Mouse (Mus musculus): ENCODE data around the gene Yars.
A peak's percentile ranks its signal among the peaks of the same experiment; 100 is the strongest.
"Not testable (repeated sequence)": the region's sequence is repeated elsewhere in the genome, so short reads cannot be mapped to it uniquely, and the experiment has no call there.

Yars gene

DNA sequence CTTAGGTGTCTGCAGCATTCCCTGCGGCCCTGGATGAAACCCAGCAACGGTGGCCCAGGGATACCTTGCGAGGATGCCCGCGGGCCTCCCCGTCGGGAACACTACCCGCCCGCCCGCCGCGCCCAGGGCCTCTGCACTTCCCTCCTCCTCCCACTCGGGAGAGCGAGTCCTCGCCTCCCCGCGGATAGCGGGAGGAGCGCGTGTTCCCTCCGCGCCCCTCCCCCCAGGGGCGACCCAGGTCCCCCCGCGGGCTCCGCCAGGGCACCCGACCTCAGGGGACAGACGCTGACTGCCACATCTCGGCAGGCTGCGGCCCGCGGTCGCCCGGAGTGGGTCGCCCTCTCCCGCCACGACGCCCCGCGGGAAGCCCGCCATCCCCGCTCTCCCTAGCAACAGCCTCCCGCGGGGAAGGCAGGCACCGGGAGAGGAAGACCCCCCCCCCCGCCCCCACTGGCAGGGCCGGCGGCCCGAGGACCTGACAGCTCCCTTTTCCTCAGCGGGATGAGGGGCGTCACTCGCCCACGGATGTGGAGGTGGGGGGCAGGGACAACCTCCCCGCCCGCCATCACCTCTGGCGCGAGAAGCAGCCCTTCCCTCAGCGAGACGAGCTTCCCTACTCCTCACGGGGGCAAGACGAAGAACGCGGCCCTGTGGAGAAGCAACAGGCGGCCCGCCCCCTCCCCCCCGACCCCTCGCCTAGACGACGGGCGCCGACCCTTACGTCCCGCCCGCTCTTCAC lies 588 bp upstream of the Yars start:
- peak; percentile 31 for DNase-seq (ENCODE audit: low spot score)

DNA sequence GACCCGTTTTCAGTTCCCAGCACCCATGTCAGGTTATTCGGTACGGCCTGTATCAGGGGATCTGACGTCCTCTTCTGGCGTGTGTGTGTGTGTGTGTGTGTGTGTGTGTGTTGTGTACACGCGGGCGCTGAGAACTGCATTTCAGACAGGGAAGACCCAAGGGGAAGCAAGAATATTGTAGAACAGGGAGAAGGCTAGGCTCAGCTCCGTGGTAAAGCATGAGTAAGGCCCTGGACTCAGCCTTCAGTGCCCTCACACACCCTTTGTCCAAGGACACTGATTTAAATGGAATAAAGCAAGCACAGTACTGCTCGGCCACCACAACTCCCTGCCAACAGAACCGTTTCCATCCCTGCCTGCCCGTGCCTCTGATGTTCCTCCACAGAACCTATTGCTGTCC lies 978 bp downstream of the Yars start:
- DNase-seq (ENCODE audit: low spot score) = no peak

DNA sequence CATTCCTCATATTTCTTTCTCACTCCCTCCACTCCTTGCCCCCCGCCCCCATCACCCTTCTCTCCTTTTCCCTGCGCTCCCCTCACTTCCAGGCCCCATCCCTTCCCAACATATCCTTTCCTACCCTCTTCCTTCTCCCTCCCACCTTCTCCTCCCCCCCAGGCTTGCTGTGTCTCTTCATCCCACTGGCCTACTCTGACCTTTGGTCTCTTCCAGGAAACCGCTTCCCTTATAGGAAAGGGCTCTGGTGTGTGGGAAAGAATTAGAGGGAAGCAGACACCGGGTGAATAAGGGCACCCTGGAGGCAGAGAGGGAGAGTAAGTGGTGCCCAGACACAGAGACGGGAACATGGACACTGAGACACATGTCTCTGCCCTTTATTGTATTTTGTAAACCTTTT lies 2.1 kb downstream of the Yars start:
- DNase-seq (ENCODE audit: low spot score) = no peak

DNA sequence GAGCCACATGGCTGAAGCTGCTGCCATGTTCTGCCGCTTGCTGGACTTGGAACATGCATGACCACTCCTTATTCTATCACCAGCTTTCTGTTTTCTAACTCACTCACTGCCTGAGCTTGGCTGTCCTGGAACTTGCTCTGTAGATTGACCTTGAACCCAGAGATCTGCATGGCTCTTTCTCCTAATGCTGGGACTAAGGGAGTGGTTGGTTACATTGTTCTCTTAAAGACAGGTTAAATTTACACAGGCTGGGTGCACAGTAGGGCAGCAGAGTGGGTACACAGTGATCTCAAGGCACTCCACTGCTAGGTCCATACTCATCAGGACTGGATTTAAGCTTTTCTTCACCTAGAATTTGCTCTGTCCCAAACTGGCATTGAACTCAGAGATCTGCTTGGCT lies 4.7 kb downstream of the Yars start:
- no peak for DNase-seq (ENCODE audit: low spot score)

DNA sequence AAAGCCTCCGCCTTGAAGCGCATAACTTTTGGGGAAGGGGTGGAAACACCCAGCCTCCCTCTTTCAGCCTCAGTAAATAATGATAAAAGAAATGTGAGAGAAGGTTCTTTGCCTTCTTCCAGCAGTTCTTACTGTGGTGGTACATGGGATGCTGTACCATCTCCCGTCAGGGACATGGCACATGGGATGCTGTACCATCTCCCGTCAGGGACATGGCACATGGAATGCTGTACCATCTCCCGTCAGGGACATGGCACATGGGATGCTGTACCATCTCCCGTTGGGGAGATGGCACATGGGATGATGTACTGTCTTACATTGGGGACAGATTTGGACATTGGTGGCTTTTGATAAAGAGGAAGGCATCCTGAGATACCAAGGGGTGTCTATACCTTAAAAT lies 8.0 kb downstream of the Yars start:
- DNase-seq (ENCODE audit: low spot score) = no peak

DNA sequence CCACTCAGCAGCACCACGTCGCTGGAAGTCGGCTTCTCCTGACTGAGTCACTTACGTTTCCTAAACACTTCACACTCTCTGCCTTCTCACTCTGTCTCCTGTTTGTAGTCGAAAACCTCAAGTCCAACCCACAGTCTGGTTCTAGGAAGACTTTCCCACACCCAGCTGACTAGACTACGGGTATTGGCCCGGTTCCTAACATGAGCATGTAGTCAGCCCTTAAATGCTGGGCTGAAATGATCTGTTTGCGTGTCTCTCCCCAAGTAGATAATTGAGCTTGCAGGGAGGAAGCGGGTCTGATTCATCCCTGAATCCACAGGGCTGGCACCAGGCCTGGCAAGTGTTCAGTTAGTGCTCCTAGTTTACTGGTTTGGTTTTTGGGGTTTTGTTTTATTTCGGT lies 15.1 kb downstream of the Yars start:
- no peak for DNase-seq (ENCODE audit: low spot score)

DNA sequence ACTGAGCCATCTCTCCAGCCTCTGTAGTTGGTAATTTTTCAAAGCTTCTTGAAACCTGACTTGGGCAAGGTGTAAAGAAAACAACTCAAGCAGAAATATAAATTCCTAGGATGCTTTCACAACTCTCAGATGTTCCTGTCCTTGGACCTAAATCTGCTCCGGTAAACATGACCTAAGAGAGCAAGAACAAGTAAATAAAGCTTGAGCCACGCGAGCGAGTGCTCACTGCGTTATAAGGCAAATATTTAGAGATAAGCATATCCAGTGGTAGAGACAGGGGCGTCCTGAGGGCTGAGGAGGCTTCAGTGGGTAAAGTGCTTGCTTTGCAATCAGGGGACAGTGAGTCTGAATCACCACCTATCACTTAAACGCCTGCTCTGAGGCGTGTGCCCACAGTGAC lies 17.2 kb downstream of the Yars start:
- no peak for DNase-seq (ENCODE audit: low spot score)

DNA sequence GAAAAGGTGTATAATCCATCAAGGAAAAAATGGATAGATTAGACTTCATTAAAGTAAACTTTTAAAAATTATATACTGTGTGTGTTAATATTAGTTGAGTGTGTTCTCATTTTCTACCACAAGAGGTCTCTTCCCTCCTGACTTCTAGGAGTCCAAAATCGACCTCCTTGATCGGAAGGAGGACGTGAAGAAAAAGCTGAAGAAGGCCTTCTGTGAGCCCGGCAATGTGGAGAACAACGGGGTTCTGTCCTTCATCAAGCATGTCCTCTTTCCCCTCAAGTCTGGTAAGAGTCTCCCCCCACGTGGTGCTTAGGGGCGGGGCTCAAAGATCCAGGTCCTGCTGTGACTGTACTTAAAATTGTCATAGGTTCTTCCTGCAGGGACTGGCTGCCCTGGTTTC lies 19.9 kb downstream of the Yars start:
- DNase-seq (ENCODE audit: low spot score) = no peak

DNA sequence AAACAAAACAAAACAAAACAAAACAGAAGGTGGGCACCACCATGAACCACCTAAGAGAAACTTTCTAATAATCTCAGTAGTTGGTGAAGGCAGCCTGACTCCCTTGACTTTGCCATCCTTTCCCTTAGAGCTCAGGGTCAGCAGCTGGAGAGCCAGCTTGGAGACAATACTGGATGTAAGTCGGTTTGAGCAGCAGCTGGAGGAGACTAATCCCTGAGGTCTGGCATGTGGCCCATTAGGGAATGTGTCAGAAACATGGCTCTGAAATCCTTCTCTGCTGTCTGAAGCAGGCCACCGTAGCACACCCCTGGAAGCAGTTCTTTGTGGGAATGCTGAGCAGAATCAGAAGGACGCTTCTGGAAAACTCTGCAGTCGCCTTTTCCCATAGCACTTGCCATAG lies 21.9 kb downstream of the Yars start:
- DNase-seq (ENCODE audit: low spot score) = no peak

DNA sequence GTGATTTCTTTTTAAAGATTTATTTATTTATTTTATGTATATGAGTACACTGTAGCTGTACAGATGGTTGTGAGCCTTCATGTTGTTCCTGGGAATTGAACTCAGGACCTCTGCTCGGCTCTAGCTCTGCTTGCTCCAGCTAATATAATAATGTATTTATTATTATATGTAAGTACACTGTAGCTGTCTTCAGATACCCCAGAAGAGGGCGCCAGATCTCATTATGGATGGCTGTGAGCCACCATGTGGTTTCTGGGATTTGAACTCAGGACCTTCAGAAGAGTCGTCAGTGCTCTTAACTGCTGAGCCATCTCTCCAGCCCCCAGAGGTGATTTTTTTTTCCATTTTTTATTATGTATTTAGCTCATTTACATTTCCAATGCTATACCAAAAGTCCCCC lies 22.9 kb downstream of the Yars start:
- DNase-seq (ENCODE audit: low spot score) = not testable (repeated sequence)

DNA sequence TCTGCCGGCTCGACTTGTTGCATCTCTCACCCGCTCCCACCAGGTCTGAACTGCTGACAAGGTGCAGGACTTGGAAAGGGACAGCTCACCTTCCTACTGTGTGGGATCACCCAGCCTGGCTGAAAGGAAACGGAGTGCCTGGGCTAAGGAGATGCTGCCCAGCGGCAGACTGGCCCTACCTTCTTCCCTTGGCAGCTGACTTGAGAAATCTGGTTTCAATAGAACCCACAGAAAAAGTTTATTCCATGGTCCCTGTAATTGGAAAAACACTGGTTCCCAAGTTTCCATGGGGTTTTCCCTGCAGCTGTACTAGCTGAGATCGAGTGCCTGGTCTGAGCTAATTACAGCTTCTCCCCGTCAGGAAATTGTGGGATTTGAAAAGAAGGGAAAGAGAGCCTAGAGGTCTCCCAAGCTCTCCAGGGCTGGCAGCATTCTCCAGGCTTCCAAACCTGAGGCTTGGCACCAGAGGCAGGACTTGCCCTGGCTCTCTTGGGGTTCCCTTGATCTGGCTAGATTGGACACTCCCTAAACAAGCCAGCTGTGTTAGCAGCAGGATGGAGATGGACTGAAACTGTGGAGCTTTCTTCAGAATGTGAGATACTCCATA lies 29.1 kb downstream of the Yars start:
- DNase-seq (ENCODE audit: low spot score) = no peak

DNA sequence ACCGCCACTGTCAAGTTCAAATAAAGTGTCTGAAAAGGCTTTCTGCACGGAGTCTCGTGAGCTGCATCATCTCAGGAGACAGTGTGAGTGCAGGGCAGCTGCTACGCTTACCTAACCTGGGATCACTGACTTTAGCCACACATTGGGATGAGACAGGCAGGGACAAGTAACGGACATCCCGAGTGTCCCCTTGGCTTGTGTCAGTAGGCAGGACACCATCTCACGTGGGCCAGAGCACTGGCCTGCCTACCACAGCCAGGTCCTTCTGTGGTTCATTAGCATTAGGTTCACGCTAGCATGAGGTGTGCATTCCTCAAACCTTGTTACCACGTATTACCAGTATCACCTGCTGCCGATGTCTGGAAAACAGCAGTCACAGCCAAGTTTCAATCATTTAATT lies 29.6 kb downstream of the Yars start:
- no peak for DNase-seq (ENCODE audit: low spot score)

DNA sequence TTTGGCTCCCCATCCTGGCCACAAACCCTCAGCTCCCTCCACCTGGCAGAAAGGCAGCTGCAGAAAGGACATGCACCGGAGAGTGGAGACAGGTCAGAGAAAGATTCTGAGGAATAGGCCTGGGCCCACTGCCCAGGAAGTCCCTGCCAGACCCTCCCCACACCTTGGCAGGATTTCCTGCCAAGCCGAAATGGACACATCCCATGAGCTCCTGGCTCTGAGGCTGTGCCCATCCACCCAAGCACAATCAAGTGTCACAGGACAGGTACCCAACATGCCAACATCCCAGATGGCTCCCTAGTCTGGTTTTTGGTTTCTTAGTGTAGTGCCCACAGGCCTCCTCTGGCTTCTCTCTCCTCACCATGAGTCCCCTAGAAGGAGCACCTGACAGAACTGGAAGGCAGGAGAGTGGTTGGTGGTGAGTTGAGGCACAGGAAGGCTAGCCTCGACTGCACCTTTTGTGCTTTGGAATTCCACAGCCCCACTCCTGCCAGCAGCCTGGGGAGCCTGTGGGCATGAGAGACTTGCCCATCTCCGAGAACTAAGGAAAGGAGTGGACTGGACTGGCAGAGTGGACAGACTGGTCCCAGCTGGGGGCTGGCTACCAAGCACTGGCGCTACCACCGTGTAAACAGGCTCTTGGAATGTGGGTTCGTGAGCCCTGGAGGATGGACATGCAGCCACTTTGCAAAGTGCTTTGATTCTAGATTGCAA lies 31.0 kb downstream of the Yars start:
- no peak for DNase-seq (ENCODE audit: low spot score)

DNA sequence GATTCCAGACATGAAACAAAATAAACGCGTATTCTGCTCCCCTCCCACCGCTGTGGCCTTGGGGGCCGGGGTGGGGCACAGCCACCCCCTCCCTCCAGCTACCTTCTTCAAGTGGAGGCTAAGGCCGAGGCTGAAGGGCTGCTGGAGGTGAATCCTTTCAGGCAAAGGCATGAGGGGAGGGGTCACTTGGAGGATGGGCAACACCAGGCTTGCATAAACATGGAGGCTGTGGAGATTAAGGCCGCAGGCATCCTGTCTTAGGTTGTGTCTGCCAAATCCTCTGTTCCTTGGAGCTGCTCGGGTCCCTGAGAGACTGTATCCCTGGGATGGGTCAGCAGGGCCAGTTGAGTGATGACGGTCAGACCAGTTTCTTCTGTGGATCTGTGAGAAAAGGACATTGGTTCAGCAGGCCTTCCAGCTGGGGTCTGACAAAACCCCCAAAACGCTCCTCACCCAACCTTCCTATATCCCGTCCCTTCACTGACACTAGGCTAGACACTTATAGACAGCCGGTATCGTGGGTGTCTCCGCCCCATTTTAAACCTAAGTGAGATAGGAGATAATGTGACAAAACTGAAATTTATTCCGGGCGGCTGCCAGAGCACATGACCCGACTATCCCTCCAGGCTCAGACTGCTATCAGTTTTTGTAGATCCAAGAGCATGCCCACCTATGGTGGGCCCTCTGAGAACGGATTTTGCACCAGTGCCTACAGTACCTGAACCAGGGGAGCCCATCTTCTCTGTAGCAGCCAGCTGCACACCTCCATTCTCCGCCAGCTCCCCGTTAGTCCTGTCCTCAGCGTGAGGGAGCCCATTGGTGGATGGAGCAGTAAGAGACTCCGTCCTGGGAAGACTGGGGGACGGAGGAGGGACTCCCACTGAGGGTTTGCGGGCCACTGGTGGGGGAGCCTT lies 31.8 kb downstream of the Yars start:
- no peak for DNase-seq (ENCODE audit: low spot score)

DNA sequence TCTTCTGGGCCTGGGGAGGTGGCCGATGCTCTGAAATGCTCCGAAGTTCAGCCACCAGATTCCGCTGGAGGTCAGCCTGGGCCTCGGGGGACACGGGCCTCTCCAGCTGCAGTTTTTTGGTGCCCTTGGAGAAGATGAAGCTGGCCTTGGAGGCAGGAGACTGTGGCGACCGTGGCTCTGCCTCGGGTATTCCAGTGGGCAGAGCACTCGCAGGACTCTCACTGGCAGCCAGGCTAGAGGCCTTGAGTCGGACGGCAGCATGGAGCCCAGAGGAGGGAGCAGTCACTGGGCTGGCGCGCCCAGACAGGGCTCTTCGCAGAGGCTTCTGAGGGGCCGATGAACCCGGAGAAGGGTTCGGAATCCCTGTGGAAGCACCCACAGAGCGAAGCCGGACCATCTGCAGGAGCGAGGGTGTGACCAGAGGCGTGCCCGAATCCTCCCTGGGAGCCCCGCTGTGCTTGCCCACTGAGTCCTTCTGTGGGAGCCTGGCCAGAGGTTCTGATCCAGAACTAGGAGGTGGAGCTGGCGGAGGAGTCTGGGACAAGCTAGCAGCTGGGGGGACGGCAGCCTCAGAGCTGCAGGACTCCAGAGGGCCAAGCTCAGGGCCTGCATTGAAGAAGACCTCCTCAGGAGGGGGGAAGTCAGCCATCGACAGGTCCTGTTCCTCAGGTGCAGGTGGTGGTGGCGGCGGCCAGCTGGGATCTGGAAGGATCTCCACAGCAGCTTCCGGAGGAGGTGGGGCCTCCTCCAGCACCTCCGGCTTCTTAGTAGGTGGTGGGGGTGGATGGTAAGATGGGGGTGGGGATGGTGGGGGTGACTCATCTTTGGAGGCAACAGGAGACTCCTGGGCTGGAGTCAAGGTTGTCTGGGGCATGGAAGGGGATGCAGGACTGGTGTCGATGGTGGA lies 32.7 kb downstream of the Yars start:
- no peak for DNase-seq (ENCODE audit: low spot score)

DNA sequence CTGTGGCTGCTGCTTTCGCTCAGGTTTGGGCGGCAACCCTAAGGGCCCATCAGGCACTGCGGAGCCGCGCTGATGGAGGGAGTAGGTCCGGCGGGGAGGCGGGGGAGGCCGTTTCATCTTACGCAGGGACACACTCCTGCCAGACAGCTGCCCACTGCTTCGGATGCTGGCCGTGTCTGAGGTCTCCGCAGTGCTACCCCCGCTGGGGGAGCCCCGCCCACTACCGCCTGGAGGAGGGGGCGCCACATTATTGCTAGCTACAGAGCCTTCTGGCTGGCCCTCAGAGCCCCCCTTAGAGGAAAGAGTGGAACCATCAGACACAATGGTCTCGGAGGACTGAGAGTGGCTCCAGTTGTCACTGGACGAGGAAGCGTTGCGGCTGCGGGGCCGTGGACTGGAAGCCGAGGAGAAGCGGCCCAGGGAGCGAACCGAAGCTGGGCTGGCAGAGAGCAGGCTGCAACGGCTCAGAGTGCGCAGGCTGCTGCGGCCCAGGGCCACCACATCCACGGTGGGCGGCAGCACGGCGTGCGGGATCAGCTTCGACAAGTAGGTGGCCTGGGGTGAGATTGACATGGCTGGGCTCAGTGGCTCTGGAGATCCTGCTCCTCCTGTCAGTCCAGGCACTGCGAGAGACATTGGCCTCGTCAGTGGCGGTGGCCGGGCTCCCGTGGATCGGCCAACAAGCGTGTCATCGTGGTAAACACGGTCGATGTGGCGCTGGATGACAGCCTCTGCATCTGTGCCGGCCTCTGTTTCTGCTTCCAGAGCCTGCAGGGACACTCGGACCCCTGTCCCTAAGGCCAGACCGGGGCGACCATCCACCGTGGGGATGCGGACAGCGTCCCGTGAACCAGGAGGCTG lies 34.1 kb downstream of the Yars start:
- no peak for DNase-seq (ENCODE audit: low spot score)

DNA sequence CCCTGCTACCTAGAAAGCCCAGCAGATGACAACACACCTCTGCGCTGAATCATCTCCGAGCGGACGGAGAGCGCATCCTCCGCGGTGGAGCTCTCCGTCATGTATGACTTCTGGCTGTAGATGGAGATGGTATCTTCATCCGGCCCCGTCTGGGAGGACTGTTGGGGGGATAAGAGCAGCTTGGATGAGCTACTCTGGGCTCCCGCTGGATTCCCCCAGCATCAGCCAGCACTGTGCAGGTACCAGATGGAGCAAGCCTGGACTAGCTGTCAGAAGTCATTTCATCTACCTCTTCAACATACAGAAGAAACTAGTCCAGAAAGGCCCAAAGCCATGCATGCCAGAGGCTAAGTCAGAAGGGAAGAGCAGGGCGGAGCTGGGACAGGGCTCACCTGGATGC lies 35.8 kb downstream of the Yars start:
- DNase-seq (ENCODE audit: low spot score) = no peak

DNA sequence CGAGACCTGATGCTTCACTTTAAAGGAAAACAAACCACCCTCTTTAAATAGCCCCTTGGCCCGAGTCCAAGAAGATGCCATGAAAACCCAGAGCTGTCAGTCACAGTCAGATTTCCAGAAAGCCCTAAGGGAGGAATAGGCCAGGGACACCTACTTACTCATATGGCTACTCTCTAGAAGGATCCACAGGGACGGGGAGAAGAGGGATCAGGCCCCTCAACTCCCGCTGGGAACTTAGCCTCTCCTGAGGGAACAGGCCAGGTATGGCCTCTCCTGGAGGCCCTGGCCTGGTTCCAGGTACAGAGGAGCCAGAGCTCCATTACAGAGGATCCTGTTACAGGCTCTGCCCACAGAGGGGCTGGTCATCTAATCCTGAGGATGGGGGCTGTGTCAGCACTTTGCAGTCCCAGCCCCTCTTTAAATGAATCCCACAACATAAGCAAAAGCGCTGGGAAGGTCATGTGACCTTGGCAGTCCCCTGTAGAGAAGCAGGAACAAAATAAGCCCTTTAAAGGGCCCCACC lies 36.9 kb downstream of the Yars start:
- no peak for DNase-seq (ENCODE audit: low spot score)

DNA sequence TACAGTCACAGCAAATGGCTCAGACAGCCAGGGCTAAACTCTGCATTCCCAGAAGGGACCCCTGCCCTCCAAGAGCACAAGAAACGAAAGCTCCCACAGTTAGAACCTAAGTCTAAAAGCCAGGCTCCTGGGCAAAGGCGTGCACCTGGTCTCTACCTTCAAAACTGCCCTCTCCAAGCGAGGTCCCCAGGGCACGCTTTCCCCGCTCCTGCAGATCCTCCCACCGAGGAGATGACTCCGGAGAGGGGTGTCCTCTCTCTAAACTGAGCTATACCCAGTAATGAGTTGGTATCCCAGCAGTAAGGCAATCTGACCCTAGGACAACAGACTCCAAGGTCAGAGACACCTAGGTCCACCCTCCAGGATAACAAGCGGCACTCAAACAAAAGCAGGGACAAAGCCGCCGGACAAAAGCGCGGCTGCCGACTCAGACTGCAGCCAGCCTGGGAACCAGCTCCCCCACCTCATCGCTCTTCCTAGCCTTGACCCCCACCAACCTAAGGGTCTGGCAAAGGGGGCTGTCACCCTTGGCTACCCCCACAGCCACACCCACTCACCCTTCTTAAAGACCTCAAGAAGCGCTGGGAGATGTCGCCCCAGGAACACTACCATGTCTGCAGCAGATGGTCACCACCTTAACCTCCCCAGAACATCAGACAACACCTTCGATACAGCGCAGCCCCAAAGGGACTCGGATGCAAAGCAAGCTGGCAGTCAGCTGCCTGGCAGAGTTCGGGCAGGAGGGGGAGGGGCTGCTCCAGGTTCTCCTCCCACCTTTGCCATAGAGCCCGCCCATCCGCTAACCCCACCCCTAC lies 37.8 kb downstream of the Yars start:
- DNase-seq (ENCODE audit: low spot score) = no peak
